Mouse (Mus musculus) T-helper 17 cell (primary cell): Measurements from ENCODE around the gene Rgs4.

Source experiments
- in situ Hi-C, 2 experiments: fragments of 300-600 bp; cut with MboI, MseI; formaldehyde crosslinking; loops; 1 replicate in 1 of 2; 2 replicates in 1 of 2; pipeline ENCODE4 v1.15.1; 2025; ENCODE audit warnings: high pct_unique_total_duplicates in 2 of 2

Rgs4 gene

GRCm38 (mm10) chr1:169747473-169747872, at the start of gene Rgs4:
TSS of gene Rgs4 (minus strand) at chr1:169747642.
- in situ Hi-C loops, result no loop called here

- in situ Hi-C loops, result no loop called here
Observed at GRCm38 (mm10) chr1:169792437-169792836, 45.0 kb upstream of the Rgs4 start.

DNA sequence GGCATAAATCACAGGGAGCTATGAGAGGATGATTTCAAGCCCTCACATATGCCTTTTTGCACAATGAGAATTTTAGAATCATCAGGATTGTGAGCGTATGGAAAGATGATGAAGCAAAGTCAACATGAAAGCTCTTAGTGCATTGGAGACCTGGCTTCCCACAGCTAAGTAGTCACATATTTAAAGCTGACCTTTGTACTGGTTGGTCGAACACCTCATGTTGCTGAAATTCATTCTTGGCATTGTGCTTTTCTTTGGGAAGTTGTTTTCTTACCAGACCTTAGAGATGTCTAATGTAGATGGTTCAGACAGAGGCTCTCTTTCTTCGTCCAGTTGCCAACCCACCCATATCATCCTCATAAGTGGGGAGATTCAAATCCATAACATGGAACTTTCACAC, 38.5 kb upstream of the Rgs4 start:
- in situ Hi-C loops, result no loop called here

- in situ Hi-C loops, result no loop called here
Observed at GRCm38 (mm10) chr1:169776566-169776965, 29.1 kb upstream of the Rgs4 start.

GRCm38 (mm10) chr1:169764619-169764955, 17.1 kb upstream of the Rgs4 start:
- in situ Hi-C loops, result no loop called here

DNA sequence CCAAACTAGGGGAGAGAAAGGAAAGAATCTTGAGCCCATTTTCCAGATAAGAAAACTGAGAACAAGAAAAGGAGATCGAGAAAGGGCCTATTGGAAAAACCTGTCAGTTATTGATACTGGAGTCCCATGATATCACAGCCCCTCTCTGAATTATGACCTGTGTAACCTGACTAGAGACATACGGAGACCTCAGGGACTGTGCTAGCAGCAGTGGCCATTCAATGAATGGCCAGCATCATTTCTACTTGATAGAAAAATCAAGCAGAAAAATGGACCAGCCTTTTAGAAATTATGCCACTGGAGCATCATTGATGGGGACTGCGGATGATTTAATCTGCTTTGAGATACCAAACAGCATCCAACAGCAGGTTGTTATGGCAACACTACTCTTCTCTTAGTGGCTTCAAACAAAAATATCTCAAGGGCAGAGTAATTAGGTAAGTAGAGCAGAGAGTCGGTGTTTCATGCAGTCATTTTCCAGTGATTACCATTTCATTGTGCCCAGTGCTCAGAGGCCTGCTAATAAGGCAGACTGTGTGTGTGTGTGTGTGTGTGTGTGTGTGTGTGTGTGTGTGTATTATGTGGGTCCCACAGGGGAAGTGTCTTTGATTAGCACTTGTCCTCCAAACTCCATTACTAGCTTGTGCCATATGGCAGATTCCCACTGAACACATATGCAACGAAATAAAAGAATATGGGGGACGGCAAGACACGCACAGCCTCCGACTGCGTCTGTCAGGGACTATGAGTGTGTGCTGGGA, 16.6 kb upstream of the Rgs4 start:
- in situ Hi-C loops, result no loop called here

DNA sequence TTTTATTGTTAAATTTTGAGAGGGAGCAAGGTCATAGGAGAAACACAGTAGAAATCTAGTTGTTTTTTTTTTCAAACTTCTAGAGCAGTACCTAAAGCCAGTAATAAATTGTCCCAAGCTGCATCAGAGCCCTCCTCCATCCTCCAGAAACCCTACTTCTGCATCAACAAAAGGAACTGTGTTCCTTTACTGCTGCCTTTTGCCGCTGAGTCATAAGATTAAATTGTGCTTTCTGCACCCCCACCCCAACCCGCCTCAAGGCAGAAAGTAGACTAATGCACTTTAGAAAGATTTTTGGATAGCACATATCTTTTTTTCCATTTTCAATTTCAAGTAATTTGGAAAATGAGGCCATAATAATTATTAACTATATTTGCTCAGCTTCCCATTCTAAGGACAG, 15.1 kb upstream of the Rgs4 start:
- in situ Hi-C loops, result no loop called here

DNA sequence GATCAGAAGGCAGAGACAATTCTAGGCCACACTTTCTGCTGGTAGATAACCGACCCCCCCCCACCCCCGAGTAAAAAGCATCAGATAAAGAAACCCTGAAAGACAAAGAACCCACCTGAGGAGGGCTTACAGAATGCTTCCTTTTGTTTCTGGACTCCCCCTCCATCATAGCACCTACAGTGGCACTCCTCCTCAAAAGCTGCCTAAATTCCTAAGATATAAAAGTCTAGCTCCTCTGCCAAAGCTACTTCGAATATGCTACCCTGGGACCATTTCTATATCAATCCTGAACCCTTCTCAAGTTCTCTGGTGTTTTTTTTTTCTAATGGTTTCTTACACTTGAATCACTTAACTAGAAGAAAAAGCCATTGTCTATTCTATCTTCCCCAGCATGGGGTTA, 9.1 kb upstream of the Rgs4 start:
- in situ Hi-C loops, result no loop called here

- in situ Hi-C loops, result no loop called here
Observed at GRCm38 (mm10) chr1:169752395-169752794, 5.0 kb upstream of the Rgs4 start.

- in situ Hi-C loops, result no loop called here
Observed at GRCm38 (mm10) chr1:169748439-169748838, 997 bp upstream of the Rgs4 start.

GRCm38 (mm10) chr1:169747902-169748301, 460 bp upstream of the Rgs4 start:
- in situ Hi-C loops, result no loop called here

DNA sequence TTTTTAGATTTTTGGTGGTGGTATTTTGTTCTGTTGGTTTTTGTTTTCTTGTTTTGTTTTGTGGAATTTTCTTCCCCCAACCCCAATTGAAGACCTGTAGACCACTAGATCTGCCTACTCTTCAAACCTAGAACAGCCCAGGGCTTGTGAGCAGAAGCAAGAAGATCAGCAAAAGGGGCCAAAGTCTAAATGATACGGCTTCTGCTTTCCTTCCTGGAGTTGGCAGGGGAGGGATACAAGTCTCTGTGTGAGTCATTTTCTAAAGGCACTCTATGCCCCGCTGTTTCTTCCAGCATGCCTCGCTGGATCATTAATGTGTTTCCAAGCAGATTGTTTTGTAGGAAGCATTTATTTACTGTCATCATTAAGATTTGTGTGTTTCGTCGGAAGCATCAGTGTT, 6.3 kb downstream of the Rgs4 start:
- in situ Hi-C loops, result no loop called here

GRCm38 (mm10) chr1:169737231-169737630, 10.2 kb downstream of the Rgs4 start:
- in situ Hi-C loops, result no loop called here

- in situ Hi-C loops, result no loop called here
Observed at GRCm38 (mm10) chr1:169736139-169736538, 11.3 kb downstream of the Rgs4 start.

- in situ Hi-C loops, result no loop called here
Observed at GRCm38 (mm10) chr1:169730599-169731100, 16.8 kb downstream of the Rgs4 start.

DNA sequence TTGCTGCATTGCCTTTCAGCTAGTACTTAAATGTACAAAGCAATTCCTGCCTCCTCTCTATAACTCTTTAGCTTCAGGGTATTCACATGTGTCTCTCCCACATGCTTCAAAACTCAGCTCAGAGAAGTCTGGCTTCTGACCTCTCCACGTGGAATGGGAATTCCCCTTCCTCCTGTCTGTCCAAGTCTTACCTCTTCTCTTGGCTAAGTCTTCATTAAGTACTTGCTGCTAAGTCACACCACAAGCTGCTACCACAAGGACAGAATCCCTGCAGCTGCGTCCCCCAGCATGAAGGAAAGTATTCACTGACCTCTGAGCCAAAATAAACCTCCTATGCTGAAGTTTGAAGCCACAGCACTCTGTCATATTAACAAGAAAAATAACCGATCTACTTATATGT, 21.1 kb downstream of the Rgs4 start:
- in situ Hi-C loops, result no loop called here

GRCm38 (mm10) chr1:169721836-169722235, 25.6 kb downstream of the Rgs4 start:
- in situ Hi-C loops, result no loop called here

- in situ Hi-C loops, result no loop called here
Observed at GRCm38 (mm10) chr1:169704395-169705087, 42.9 kb downstream of the Rgs4 start.

DNA sequence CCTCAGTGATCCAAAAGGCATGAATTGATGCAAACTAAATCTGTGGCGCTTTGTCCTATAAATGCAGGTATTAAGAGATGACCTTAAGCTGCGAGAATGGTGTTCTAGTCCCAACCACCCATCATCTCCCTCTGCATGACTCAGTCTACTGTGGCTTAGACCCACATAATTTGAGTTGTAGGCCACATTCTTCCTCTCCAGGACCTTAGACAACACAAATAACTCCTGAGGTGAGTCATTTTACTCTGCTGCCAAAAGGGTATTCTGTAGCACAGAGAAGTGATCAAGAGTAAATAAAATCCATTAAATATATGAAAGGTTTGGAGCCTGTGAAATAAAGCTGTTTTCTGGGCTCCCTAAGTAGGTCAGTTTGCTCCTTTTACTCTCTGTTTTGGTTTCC, 48.3 kb downstream of the Rgs4 start:
- in situ Hi-C loops, result no loop called here

DNA sequence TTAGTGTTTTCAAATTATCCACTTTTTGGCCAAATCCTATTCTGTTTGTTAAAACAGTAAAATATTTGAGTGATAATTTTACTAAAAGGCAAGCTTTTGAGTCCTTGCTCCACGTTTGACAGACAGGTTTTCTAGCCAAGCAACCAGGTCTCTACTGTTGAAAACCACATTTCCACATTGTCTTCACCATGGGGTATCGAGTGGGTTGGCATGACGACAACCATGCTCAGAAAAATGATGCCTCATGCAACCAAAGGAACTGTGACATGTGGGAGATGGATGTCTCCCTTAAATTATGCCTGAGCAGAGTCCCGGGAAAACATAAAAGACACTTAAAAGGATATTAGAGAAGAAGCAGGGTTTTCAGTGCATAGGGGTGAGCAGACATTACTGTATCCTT, 50.2 kb downstream of the Rgs4 start:
- in situ Hi-C loops, result no loop called here

DNA sequence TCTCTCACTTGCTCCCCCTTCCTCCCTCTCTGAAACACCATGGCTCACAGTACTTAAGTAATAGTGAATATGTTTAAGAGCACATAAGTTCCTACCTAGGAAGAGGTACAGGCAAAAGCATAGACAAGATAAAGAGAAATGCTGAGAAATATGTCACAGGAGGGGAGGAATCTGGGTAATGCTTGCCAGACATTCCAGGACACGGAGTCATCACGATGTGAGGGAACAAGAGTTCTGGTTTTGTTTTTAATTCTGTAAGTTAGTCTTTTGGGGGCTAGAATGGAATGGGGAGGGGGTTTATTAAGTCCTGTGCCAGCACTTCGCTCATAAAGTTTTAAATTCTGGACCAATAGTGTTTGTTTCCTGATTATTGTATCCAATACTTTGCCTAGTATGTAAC, 52.1 kb downstream of the Rgs4 start:
- in situ Hi-C loops, result no loop called here

GRCm38 (mm10) chr1:169693537-169693936, 53.9 kb downstream of the Rgs4 start:
- in situ Hi-C loops, result no loop called here

GRCm38 (mm10) chr1:169693040-169693439, 54.4 kb downstream of the Rgs4 start:
- in situ Hi-C loops, result no loop called here
